Mouse (Mus musculus): ENCODE measurements around the gene Gpbp1. TPM values are rescaled to one million over a fixed set of nuclear protein-coding genes. Genes with fewer than 3 reads are reported as not detected.

Gpbp1 gene
- polyA plus RNA-seq, 1 experiment from 2014 or later = 89.8 TPM

GRCm38 (mm10) chr13:111391011-111391410 lies 98.9 kb downstream of the Gpbp1 start:
- Histone ChIP-seq H3K4me2 (no peak overlapping the region), H3K9me3 (no peaks in the 10 kb centered on the region), H3K27ac (no peak overlapping the region), H3K4me1 (no peaks in the 10 kb centered on the region), H3K9ac (no peak overlapping the region), H3K27me3 (replicated peaks) (no peaks in the 10 kb centered on the region), H3K4me3 (no peak overlapping the region), H3K36me3 (replicated peaks) (no peaks in the 10 kb centered on the region)
- WGBS = 72% methylated on average over 1 of the region's 1 CpGs
- no peak for ATAC-seq (replicated peaks)

- H3K36me3 ChIP-seq (replicated peaks) = no peaks in the 10 kb centered on the region
- whole genome bisulfite sequencing = 68% methylated on average over 12 of the region's 12 CpGs
- H3K9ac ChIP-seq = no peak overlapping the region
- H3K27me3 ChIP-seq (replicated peaks) = no peaks in the 10 kb centered on the region
- no peak overlapping the region for H3K4me3 ChIP-seq
- no peak for ATAC-seq (replicated peaks)
- no peaks in the 10 kb centered on the region for H3K9me3 ChIP-seq
- H3K27ac ChIP-seq = no peak overlapping the region
- no peaks in the 10 kb centered on the region for H3K4me1 ChIP-seq
- H3K4me2 ChIP-seq = no peak overlapping the region
Measured at GRCm38 (mm10) chr13:111384011-111384985, 105.6 kb downstream of the Gpbp1 start.

Other genes starting within 250 kb of the Gpbp1 start
- gene Actbl2, start 235.1 kb downstream of the Gpbp1 start, polyA plus RNA-seq (2015; fragmentation: Nextera tagmentation; extraction: Ambion mirVana) = not detected in 2 replicates
- gene Gm49496, start 59.8 kb upstream of the Gpbp1 start, polyA plus RNA-seq (2015; fragmentation: Nextera tagmentation; extraction: Ambion mirVana) = not detected in 2 replicates
- gene Gm10198, start 102.7 kb upstream of the Gpbp1 start, polyA plus RNA-seq (2015; fragmentation: Nextera tagmentation; extraction: Ambion mirVana) = not detected in 2 replicates
- 16.3 and 18.3 TPM in 2 replicates for gene Mier3, start 190.9 kb upstream of the Gpbp1 start, polyA plus RNA-seq (2015; fragmentation: Nextera tagmentation; extraction: Ambion mirVana)

All from midbrain, embryonic 15.5 days (tissue).